In genomic region chr9:108827454-108827853, GRCm38 (mm10) we compare ENCODE assay signal across 8 mouse cellular contexts. TPM values are rescaled to one million over a fixed set of nuclear protein-coding genes. Genes with fewer than 3 reads are reported as not detected.
DNase-seq lines count a peak whose midpoint lies in the region; ATAC-seq lines count a peak whose summit lies in the region.

No protein-coding gene starts in this region.

- WGBS in macrophage (ENCODE audit: missing documents), result 9% methylated on average over 32 of the region's 34 CpGs

- H3K36me3 ChIP-seq in macrophage (ENCODE audit: inconsistent target), result no peaks in the 10 kb centered on the region

- H3K4me3 ChIP-seq in macrophage (ENCODE audit: inconsistent target), result peak overlapping the region; percentile 20

- peak; percentile 25 for DNase-seq in CD4-positive, CD25-positive, alpha-beta regulatory T cell, adult 2 months (ENCODE audit: low read depth, low spot score)
- DNase-seq in thymus, postnatal 4 days, result peak; percentile 40
- DNase-seq in thymus, postnatal 0 days (ENCODE audit: low spot score), result no peak
- no peak for DNase-seq in adrenal gland, postnatal 4 days (ENCODE audit: low spot score in 2 of 2)
- DNase-seq in urinary bladder, adult 18-20 months (ENCODE audit: low spot score in 2 of 2), result no peak
- no peak for DNase-seq in cerebellum, postnatal 36 days

- ATAC-seq in CD4-positive, CD25-positive, alpha-beta regulatory T cell, adult 4 months, result no peak

- no peaks in the 10 kb centered on the region for H3K79me2 ChIP-seq in macrophage (ENCODE audit: inconsistent target)

- no peak overlapping the region for H3K27ac ChIP-seq in macrophage

RNA-seq across cellular contexts. Expression of gene Celsr3, which starts 1.3 kb away (rescaled TPM):
- under 1 TPM in 1 of 2 experiments, not detected in 1; 0.05 TPM for polyA plus RNA-seq in CD4-positive, CD25-positive, alpha-beta regulatory T cell, adult 4 months (2017; shearing (Covaris generic))
- 0.01 and 0.08 TPM in 2 replicates for polyA plus RNA-seq in thymus, postnatal 0 days (2015; fragmentation: Nextera tagmentation; extraction: Ambion mirVana)
- 10 to 100 TPM in 25 of 26 experiments, 1 to 10 TPM in 1; 6.5 to 34.9 (median 17.8) TPM for total RNA-seq in macrophage (2018; cell fraction: chromatin; rRNA removed)
- total RNA-seq in macrophage (2018; cell fraction: cytosol; rRNA removed), result 1 to 10 TPM in 16 of 26 experiments, under 1 TPM in 10; 0.29 to 2.4 (median 1.1) TPM
- total RNA-seq in macrophage (2018; cell fraction: nucleus; rRNA removed), result 10 to 100 TPM in 9 of 26 experiments, 1 to 10 TPM in 17; 3.2 to 20.2 (median 7.4) TPM
- polyA plus RNA-seq in macrophage (2018), result 0.53 to 1.2 TPM (median 0.95 TPM) in 3 replicates
- 10 to 100 TPM; 11.0 to 13.6 TPM for total RNA-seq in adrenal gland, postnatal 4 days (2021)

RNA-seq across cellular contexts. Expression of gene Nckipsd, which starts 19.3 kb away (rescaled TPM):
- 1 to 10 TPM; 7.5 to 7.8 TPM for polyA plus RNA-seq in CD4-positive, CD25-positive, alpha-beta regulatory T cell, adult 4 months (2017; shearing (Covaris generic))
- 5.7 and 6.4 TPM in 2 replicates for polyA plus RNA-seq in thymus, postnatal 0 days (2015; fragmentation: Nextera tagmentation; extraction: Ambion mirVana)
- 100 to 1,000 TPM in 2 of 26 experiments, 10 to 100 TPM in 21, 1 to 10 TPM in 3; 7.9 to 150 (median 45.0) TPM for total RNA-seq in macrophage (2018; cell fraction: chromatin; rRNA removed)
- 10 to 100 TPM in 12 of 26 experiments, 1 to 10 TPM in 14; 5.3 to 20.4 (median 9.1) TPM for total RNA-seq in macrophage (2018; cell fraction: cytosol; rRNA removed)
- total RNA-seq in macrophage (2018; cell fraction: nucleus; rRNA removed), result 10 to 100 TPM in 22 of 26 experiments, 1 to 10 TPM in 4; 5.9 to 93.4 (median 20.0) TPM
- 10.6 to 19.3 TPM (median 11.4 TPM) in 3 replicates for polyA plus RNA-seq in macrophage (2018)
- 10 to 100 TPM; 10.9 to 14.5 TPM for total RNA-seq in adrenal gland, postnatal 4 days (2021)

RNA-seq across cellular contexts. Expression of gene Slc26a6, which starts 25.6 kb away (rescaled TPM):
- 10 to 100 TPM in 1 of 2 experiments, 1 to 10 TPM in 1; 8.2 to 24.2 TPM for polyA plus RNA-seq in CD4-positive, CD25-positive, alpha-beta regulatory T cell, adult 4 months (2017; shearing (Covaris generic))
- 7.5 and 8.5 TPM in 2 replicates for polyA plus RNA-seq in thymus, postnatal 0 days (2015; fragmentation: Nextera tagmentation; extraction: Ambion mirVana)
- total RNA-seq in macrophage (2018; cell fraction: chromatin; rRNA removed), result 100 to 1,000 TPM in 2 of 26 experiments, 10 to 100 TPM in 24; 22.9 to 117 (median 53.7) TPM
- total RNA-seq in macrophage (2018; cell fraction: cytosol; rRNA removed), result 10 to 100 TPM in 16 of 26 experiments, 1 to 10 TPM in 10; 5.4 to 20.5 (median 10.4) TPM
- 10 to 100 TPM; 11.7 to 65.4 (median 27.8) TPM for total RNA-seq in macrophage (2018; cell fraction: nucleus; rRNA removed)
- polyA plus RNA-seq in macrophage (2018), result 5.2 to 17.9 TPM (median 8.1 TPM) in 3 replicates
- total RNA-seq in adrenal gland, postnatal 4 days (2021), result 10 to 100 TPM; 11.4 to 11.9 TPM

RNA-seq across cellular contexts. Expression of gene Ip6k2, which starts 43.9 kb away (rescaled TPM):
- 10 to 100 TPM; 20.1 to 27.6 TPM for polyA plus RNA-seq in CD4-positive, CD25-positive, alpha-beta regulatory T cell, adult 4 months (2017; shearing (Covaris generic))
- polyA plus RNA-seq in thymus, postnatal 0 days (2015; fragmentation: Nextera tagmentation; extraction: Ambion mirVana), result 40.9 and 49.8 TPM in 2 replicates
- total RNA-seq in macrophage (2018; cell fraction: chromatin; rRNA removed), result 100 to 1,000 TPM in 1 of 26 experiments, 10 to 100 TPM in 25; 42.2 to 107 (median 66.8) TPM
- total RNA-seq in macrophage (2018; cell fraction: cytosol; rRNA removed), result 10 to 100 TPM; 19.5 to 32.7 (median 24.9) TPM
- 10 to 100 TPM; 25.4 to 67.9 (median 46.8) TPM for total RNA-seq in macrophage (2018; cell fraction: nucleus; rRNA removed)
- 21.7 to 28.6 TPM (median 24.7 TPM) in 3 replicates for polyA plus RNA-seq in macrophage (2018)
- 100 to 1,000 TPM; 124 to 130 TPM for total RNA-seq in adrenal gland, postnatal 4 days (2021)

Comparison
In these comparisons a context has a peak if more than half of its experiments do, and no peak if none do; other contexts are left out.
1. DNase-seq: peak in CD4-positive, CD25-positive, alpha-beta regulatory T cell, adult 2 months (single experiment) and thymus, postnatal 4 days (single experiment); none in thymus, postnatal 0 days (single experiment), adrenal gland, postnatal 4 days (0 of 2), urinary bladder, adult 18-20 months (0 of 2) and cerebellum, postnatal 36 days (0 of 2).